Mouse (Mus musculus) intestine, embryonic 14.5 days (tissue): ENCODE measurements around the gene Smc1b. TPM values are rescaled to one million over a fixed set of nuclear protein-coding genes. Genes with fewer than 3 reads are reported as not detected.

Source experiments
- ATAC-seq: fragments of 200-750 bp; cut with Nextera tagmentation; replicated peaks from 2 replicates; pipeline ENCODE4 v1.8.0; 2017; ENCODE audit warnings: low read depth, moderate number of reproducible peaks, moderate TSS enrichment, moderate library complexity; ENCODE audit not compliant: low FRiP score, low TSS enrichment
- DNase-seq: peaks from one replicate; pipeline ENCODE4 v3.0.0-alpha.2; 2018; ENCODE audit warnings: low spot score
- H3K27ac ChIP-seq: fragments of 300-500 bp; sonication (generic); 2 replicates; pipeline ENCODE4 v1.5.1; 2014; ENCODE audit warnings: low read depth, mild to moderate bottlenecking, control low read depth
- H3K27me3 ChIP-seq: fragments of 300-500 bp; sonication (generic); replicated peaks from 2 replicates; pipeline ENCODE4 v1.6.1; 2014; ENCODE audit warnings: low read length, control low read depth; ENCODE audit not compliant: control insufficient read depth, insufficient read depth
- H3K36me3 ChIP-seq: fragments of 300-500 bp; sonication (generic); 2 replicates; pipeline ENCODE4 v1.6.1; 2014; ENCODE audit warnings: low read length, control low read depth; ENCODE audit not compliant: control insufficient read depth, insufficient read depth
- H3K4me1 ChIP-seq: fragments of 300-500 bp; sonication (generic); replicated peaks from 2 replicates; pipeline ENCODE4 v1.6.1; 2014; ENCODE audit warnings: low read length, control low read depth, mixed read lengths; ENCODE audit not compliant: control insufficient read depth, insufficient read depth
- H3K4me2 ChIP-seq: fragments of 300-500 bp; sonication (generic); 2 replicates; pipeline ENCODE4 v1.6.1; 2014; ENCODE audit warnings: low read length
- H3K4me3 ChIP-seq: fragments of 300-500 bp; sonication (generic); 2 replicates; pipeline ENCODE4 v1.5.1; 2014; ENCODE audit warnings: low read depth, low read length, control low read depth, mixed read lengths
- H3K9ac ChIP-seq: fragments of 300-500 bp; sonication (generic); 2 replicates; pipeline ENCODE4 v1.6.1; 2014; ENCODE audit warnings: mild to moderate bottlenecking, low read length
- H3K9me3 ChIP-seq: fragments of 300-500 bp; sonication (generic); 2 replicates; pipeline ENCODE4 v1.6.1; 2016; ENCODE audit warnings: low read length, control low read depth; ENCODE audit not compliant: control insufficient read depth
- WGBS: fragments of 180-500 bp; shearing (Covaris S2); extraction: QIAGEN DNeasy Blood & Tissue Kit; methylation state at CpG from one replicate; pipeline ENCODE4 v1.1.7; 2014; 5-methylcytosine and 5-hydroxymethylcytosine counted together
- polyA plus RNA-seq: library from polyadenylated mRNA; unstranded; fragments of >200 nt; fragmentation: Nextera tagmentation; extraction: Ambion mirVana; gene quantifications from 2 replicates; pipeline ENCODE4 v1.2.1, GENCODE M21; 2014

Smc1b gene
- polyA plus RNA-seq, 1 experiment from 2014 or later, result 0.22 TPM

- no peak for ATAC-seq
- Histone ChIP-seq H3K4me1 (no peaks in the 10 kb centered on the region), H3K9ac (no peak overlapping the region), H3K4me2 (no peak overlapping the region), H3K9me3 (no peaks in the 10 kb centered on the region), H3K27ac (no peak overlapping the region), H3K4me3 (no peak overlapping the region), H3K36me3 (no peaks in the 10 kb centered on the region), H3K27me3 (no peaks in the 10 kb centered on the region)
- WGBS, result 26% methylated on average over 2 of the region's 2 CpGs
- peak; percentile 63 for DNase-seq
Measured at GRCm38 (mm10) chr15:85070561-85070960, 61.2 kb downstream of the Smc1b start.

- DNase-seq, result no peak
- peaks cover 45% of the 10 kb centered on the region for H3K36me3 ChIP-seq
- no peak overlapping the region for H3K4me3 ChIP-seq
- no peak for ATAC-seq
- no peaks in the 10 kb centered on the region for H3K27me3 ChIP-seq
- H3K9me3 ChIP-seq, result no peaks in the 10 kb centered on the region
- no peaks in the 10 kb centered on the region for H3K4me1 ChIP-seq
- no peak overlapping the region for H3K4me2 ChIP-seq
- 94% methylated on average over 2 of the region's 2 CpGs for WGBS
- H3K27ac ChIP-seq, result no peak overlapping the region
- no peak overlapping the region for H3K9ac ChIP-seq
Measured at GRCm38 (mm10) chr15:85063421-85063820, 68.3 kb downstream of the Smc1b start.

DNA sequence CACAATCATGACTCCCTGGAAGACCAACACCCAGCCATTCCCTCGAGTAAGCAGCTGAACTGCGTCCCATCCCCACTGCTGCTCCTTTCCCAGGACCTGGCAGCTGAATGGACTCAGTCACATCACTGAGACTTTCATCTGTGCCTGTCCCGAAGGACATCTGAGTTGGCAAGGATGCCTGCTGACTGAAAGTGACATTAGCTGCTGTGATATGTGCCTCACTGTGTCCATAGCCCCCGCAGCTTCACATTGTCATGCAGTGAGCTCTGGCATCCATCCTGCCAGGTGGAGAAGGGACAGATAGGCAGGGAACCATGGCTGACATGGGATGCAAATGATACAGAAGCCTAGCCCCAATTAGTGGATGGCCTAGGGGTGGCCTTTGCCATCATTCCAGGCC lies 76.6 kb downstream of the Smc1b start:
- Histone ChIP-seq H3K4me1 (no peaks in the 10 kb centered on the region), H3K4me2 (no peak overlapping the region), H3K9me3 (no peaks in the 10 kb centered on the region), H3K4me3 (no peak overlapping the region), H3K27me3 (no peaks in the 10 kb centered on the region), H3K27ac (no peak overlapping the region), H3K36me3 (peaks cover 78% of the 10 kb centered on the region), H3K9ac (no peak overlapping the region)
- ATAC-seq (no peak), DNase-seq (no peak)
- 75% methylated on average over 4 of the region's 4 CpGs for WGBS

DNA sequence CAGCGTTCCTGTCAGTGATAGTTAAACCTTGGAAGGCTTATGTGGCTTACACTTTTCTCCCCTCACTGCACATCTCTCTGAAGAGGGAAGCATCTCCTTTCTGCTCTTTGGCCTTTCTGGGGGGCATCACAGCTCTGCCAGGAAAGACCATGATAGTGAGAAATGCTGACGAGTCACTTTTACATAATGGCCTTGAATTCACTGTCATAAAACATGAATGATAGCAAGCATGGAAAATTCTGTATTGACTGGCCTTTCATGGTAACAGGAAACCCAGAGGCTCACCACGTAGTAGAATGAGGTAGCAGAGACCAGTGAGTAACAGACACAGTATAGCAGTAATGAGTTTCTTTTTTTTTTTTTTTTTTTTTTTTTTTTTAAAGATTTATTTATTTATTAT lies 77.7 kb downstream of the Smc1b start:
- H3K36me3 ChIP-seq, result peaks cover 78% of the 10 kb centered on the region
- H3K27me3 ChIP-seq, result no peaks in the 10 kb centered on the region
- H3K9ac ChIP-seq, result no peak overlapping the region
- no peaks in the 10 kb centered on the region for H3K9me3 ChIP-seq
- H3K27ac ChIP-seq, result no peak overlapping the region
- no peak for DNase-seq
- no peak overlapping the region for H3K4me3 ChIP-seq
- H3K4me2 ChIP-seq, result no peak overlapping the region
- WGBS, result 90% methylated on average over 3 of the region's 3 CpGs
- ATAC-seq, result no peak
- no peaks in the 10 kb centered on the region for H3K4me1 ChIP-seq

DNA sequence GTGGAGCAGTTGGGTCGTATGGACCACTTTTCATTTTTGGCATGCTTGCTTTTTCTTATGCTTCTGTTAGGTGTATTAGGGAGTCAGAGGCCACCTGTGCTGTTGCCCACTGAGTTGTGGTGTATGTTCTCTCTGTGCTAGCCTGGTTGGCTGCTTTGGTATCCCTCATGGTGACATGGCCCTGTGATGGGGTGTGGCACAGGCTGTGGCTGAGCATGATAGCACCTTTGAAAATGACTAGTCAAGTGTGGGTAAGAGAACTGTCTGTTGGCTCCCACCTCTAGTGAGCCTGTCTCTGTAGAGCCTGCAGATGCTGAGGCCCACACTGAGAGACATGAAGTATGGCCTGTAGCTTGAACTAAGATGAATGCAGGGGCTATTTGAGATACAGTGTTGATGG lies 82.0 kb downstream of the Smc1b start:
- Histone ChIP-seq H3K4me1 (no peaks in the 10 kb centered on the region), H3K4me2 (no peak overlapping the region), H3K27ac (no peak overlapping the region)

DNA sequence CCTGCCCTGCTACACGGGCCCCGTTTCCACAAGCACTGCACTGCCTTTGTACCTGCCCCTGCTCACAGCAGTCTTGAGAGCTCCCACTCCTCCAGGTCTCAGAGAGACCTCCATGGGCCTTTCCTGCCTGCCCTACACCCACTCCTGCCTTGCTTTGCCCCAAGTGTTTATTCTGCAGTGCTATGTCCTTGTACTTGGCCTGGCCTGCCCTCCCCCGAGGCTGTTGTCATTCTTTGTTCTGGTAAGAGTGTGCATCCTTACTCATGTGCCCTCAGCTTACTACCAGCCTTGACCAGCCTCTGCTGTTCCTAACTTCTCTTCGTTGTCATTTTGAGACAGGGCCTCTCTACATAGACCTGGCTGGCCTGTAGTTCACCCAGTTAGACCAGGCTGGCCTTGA lies 83.9 kb downstream of the Smc1b start:
- peaks cover 66% of the 10 kb centered on the region for H3K36me3 ChIP-seq
- ATAC-seq (no peak), DNase-seq (no peak)
- H3K4me1 ChIP-seq, result peaks cover 4% of the 10 kb centered on the region; the same call in 1 of the 2 replicates
- 89% methylated on average over 4 of the region's 4 CpGs for WGBS
- no peaks in the 10 kb centered on the region for H3K27me3 ChIP-seq
- no peak overlapping the region for H3K27ac ChIP-seq
- no peak overlapping the region for H3K4me2 ChIP-seq
- H3K4me3 ChIP-seq, result no peak overlapping the region
- no peaks in the 10 kb centered on the region for H3K9me3 ChIP-seq
- H3K9ac ChIP-seq, result no peak overlapping the region

More for the DNA sequence above, 82.0 kb downstream of the Smc1b start:
- H3K9me3 ChIP-seq, result no peaks in the 10 kb centered on the region
- DNase-seq (no peak), ATAC-seq (no peak)
- no peak overlapping the region for H3K4me3 ChIP-seq
- peaks cover 82% of the 10 kb centered on the region for H3K36me3 ChIP-seq
- no peaks in the 10 kb centered on the region for H3K27me3 ChIP-seq
- no peak overlapping the region for H3K9ac ChIP-seq
- WGBS, result 70% methylated on average over 1 of the region's 1 CpGs

DNA sequence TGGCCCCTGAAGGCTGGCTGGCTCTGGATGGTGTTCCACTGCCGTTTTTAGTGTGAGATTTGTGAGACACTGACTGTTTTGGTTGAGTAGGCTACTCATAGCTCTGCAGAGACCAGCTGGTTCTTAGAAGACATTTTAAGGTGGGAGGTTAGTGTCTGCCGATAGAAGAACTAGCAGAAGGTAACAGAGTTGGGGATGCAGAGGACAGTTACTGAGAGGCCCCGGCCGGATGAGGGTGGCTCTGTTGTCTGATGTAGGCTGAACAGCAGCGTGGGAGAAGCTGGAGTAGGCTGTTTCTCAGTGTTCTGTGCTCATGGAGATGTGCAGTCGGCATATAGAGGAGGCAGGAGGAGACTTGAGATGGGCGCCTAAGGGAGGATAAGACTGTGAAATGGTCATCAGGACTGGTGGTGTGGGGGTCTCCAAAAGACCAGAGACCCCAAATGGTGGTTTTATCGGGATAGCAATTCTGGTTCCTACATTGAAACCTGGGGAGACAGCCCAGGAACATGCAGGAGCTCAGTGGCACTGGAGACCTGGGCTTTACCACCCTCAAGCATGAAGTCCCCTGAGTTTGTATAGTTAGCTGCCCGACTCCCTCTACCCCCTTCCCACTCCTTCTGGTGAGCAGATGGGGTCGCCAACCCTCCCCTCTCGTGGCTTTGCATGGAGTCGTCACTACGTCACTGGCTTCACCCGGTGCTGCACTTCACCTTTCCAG lies 85.4 kb downstream of the Smc1b start:
- no peaks in the 10 kb centered on the region for H3K9me3 ChIP-seq

DNA sequence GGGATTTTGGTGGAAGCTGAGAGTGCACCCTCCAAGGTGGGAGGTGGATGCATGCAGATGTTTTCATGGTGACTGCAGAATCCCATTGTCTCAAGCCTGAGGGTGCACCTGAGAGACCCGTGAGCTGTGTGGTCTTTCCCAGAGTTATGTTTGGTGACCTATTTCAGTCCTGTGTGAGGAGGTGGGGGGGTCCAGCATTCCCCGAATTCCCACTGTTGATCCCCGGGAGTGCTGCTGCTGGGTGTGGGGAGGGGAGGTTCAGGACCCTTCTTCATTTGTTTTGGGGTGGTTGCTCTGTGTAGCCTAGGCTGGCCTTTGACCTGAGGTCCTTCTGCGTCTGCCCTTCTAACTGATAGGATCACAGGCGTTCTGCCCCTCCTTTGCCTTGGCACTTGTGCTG lies 88.0 kb downstream of the Smc1b start:
- Histone ChIP-seq H3K4me1 (peaks cover 17% of the 10 kb centered on the region), H3K4me2 (no peak overlapping the region), H3K36me3 (peaks cover 29% of the 10 kb centered on the region), H3K4me3 (no peak overlapping the region), H3K27ac (no peak overlapping the region), H3K9ac (no peak overlapping the region), H3K9me3 (no peaks in the 10 kb centered on the region), H3K27me3 (no peaks in the 10 kb centered on the region)
- ATAC-seq, result no peak
- 71% methylated on average over 5 of the region's 5 CpGs for WGBS
- DNase-seq, result no peak

More for the DNA sequence above, 85.4 kb downstream of the Smc1b start:
- no peak overlapping the region for H3K4me2 ChIP-seq
- ATAC-seq (no peak), DNase-seq (no peak)
- no peak overlapping the region for H3K4me3 ChIP-seq
- H3K9ac ChIP-seq, result no peak overlapping the region
- H3K27me3 ChIP-seq, result no peaks in the 10 kb centered on the region
- 88% methylated on average over 14 of the region's 14 CpGs for WGBS
- H3K4me1 ChIP-seq, result peaks cover 15% of the 10 kb centered on the region
- H3K27ac ChIP-seq, result no peak overlapping the region
- peaks cover 53% of the 10 kb centered on the region for H3K36me3 ChIP-seq

- peak overlapping the region; percentile 20; the same call in 1 of the 2 replicates for H3K9ac ChIP-seq
Measured at GRCm38 (mm10) chr15:85043116-85043515, 88.6 kb downstream of the Smc1b start.

More at GRCm38 (mm10) chr15:85043116-85043515, 88.6 kb downstream of the Smc1b start:
- Histone ChIP-seq H3K4me1 (peaks cover 20% of the 10 kb centered on the region), H3K27ac (peak overlapping the region; percentile 94), H3K9me3 (no peaks in the 10 kb centered on the region), H3K36me3 (peaks cover 23% of the 10 kb centered on the region), H3K4me3 (no peak overlapping the region), H3K4me2 (peak overlapping the region; percentile 25), H3K27me3 (no peaks in the 10 kb centered on the region)
- 45% methylated on average over 5 of the region's 5 CpGs for WGBS
- ATAC-seq, result no peak
- no peak for DNase-seq
